Comparison of ENCODE assay signal across 17 mouse cellular contexts in genomic region chr15:85661771-85662170, GRCm38 (mm10).
"Had no signal": no experiment of that assay in that cellular context is flagged by ENCODE, and none has a peak within 500 bp of the region (broad histone marks: within the 10 kb centered on the region; RNA-seq: fewer than 3 reads in every experiment).

No protein-coding gene starts in this region.

- H3K4me3 ChIP-seq: limb, embryonic 12.5 days; liver, embryonic 13.5 days; lung, embryonic 15.5 days; megakaryocyte, embryonic 14.5 days; midbrain, embryonic 15.5 days; stomach, embryonic 15.5 days had no signal

- DNase-seq: kidney, adult 8-10 months; liver; liver, embryonic 13.5 days; liver, postnatal 0 days; lung, postnatal 14 days; retina, postnatal 1 day; right cerebral cortex, postnatal 4 days; spleen, adult 18-20 months; thymus, adult 2 months; thymus, postnatal 25 days had no signal

- H3K9me3 ChIP-seq: limb, embryonic 12.5 days; liver, embryonic 13.5 days; lung, embryonic 15.5 days; megakaryocyte, embryonic 14.5 days; midbrain, embryonic 15.5 days; stomach, embryonic 15.5 days had no signal

- H3K4me1 ChIP-seq: liver, embryonic 13.5 days; stomach, embryonic 15.5 days had no signal

- H3K9ac ChIP-seq: limb, embryonic 12.5 days; liver, embryonic 13.5 days; liver, postnatal 0 days; lung, embryonic 15.5 days; midbrain, embryonic 15.5 days; stomach, embryonic 15.5 days had no signal

- ATAC-seq: liver, postnatal 0 days; midbrain, embryonic 15.5 days had no signal

- H3K4me2 ChIP-seq: liver, embryonic 13.5 days; lung, embryonic 15.5 days; midbrain, embryonic 11.5 days; midbrain, embryonic 15.5 days; stomach, embryonic 15.5 days had no signal

- H3K36me3 ChIP-seq: liver, embryonic 13.5 days; midbrain, embryonic 15.5 days had no signal

- H3K27ac ChIP-seq: limb, embryonic 12.5 days; liver, embryonic 13.5 days; lung, embryonic 15.5 days; macrophage; midbrain, embryonic 15.5 days; stomach, embryonic 15.5 days had no signal
